In genomic region chr14:34590743-34591675, GRCm38 (mm10) we compare ENCODE assay signal across 12 mouse cellular contexts. TPM values are rescaled to one million over a fixed set of nuclear protein-coding genes. Genes with fewer than 3 reads are reported as not detected.
DNase-seq lines count a peak whose midpoint lies in the region; ATAC-seq lines count a peak whose summit lies in the region.
"Had no signal": no experiment of that assay in that cellular context is flagged by ENCODE, and none has a peak within 500 bp of the region (broad histone marks: within the 10 kb centered on the region; RNA-seq: fewer than 3 reads in every experiment).

No protein-coding gene starts in this region.

- H3K4me3 ChIP-seq in hindbrain, embryonic 11.5 days (ENCODE audit: low read depth, low read length) = no peak overlapping the region
- no peak overlapping the region for H3K4me3 ChIP-seq in forebrain, embryonic 10.5 days

- no peaks in the 10 kb centered on the region for H3K36me3 ChIP-seq in hindbrain, embryonic 11.5 days (ENCODE audit: control insufficient read depth, insufficient read depth, low read length)
- no peaks in the 10 kb centered on the region for H3K36me3 ChIP-seq in forebrain, embryonic 10.5 days (replicated peaks)

- H3K9ac ChIP-seq in hindbrain, embryonic 11.5 days (ENCODE audit: low read depth, low read length) = no peak overlapping the region

- no peaks in the 10 kb centered on the region for H3K4me1 ChIP-seq in hindbrain, embryonic 11.5 days (replicated peaks; ENCODE audit: control insufficient read depth, insufficient read depth, low read length)
- H3K4me1 ChIP-seq in forebrain, embryonic 10.5 days = peaks cover 12% of the 10 kb centered on the region

- no peak overlapping the region for H3K4me2 ChIP-seq in hindbrain, embryonic 11.5 days (replicated peaks; ENCODE audit: low read depth, low read length)

- no peak for DNase-seq in frontal cortex, postnatal 14 days (ENCODE audit: low spot score in 2 of 2)
- DNase-seq in lung, postnatal 10 days = peak; percentile 50
- no peak for DNase-seq in lung, postnatal 25 days (ENCODE audit: low spot score)
- DNase-seq in hindbrain, embryonic 11.5 days (ENCODE audit: low spot score) = no peak
- peak; percentile 74 for DNase-seq in skeletal muscle tissue, adult 2 months (ENCODE audit: low read depth, low spot score)
- DNase-seq in forebrain, embryonic 10.5 days (ENCODE audit: extremely low spot score, low spot score) = no peak
- DNase-seq in adrenal gland, adult 2 months = no peak

- no peak overlapping the region for H3K27ac ChIP-seq in hindbrain, embryonic 11.5 days (ENCODE audit: low read depth, low read length)
- no peak overlapping the region for H3K27ac ChIP-seq in forebrain, embryonic 10.5 days

- H3K9me3 ChIP-seq in hindbrain, embryonic 11.5 days (ENCODE audit: control insufficient read depth, low read length) = no peaks in the 10 kb centered on the region
- no peaks in the 10 kb centered on the region for H3K9me3 ChIP-seq in forebrain, embryonic 10.5 days

- 62% methylated on average over 24 of the region's 24 CpGs for whole genome bisulfite sequencing in hindbrain, embryonic 11.5 days
- WGBS in forebrain, embryonic 10.5 days = 67% methylated on average over 24 of the region's 24 CpGs

- no peaks in the 10 kb centered on the region for H3K27me3 ChIP-seq in hindbrain, embryonic 11.5 days (ENCODE audit: control insufficient read depth, insufficient read depth, low read length)
- no peaks in the 10 kb centered on the region for H3K27me3 ChIP-seq in forebrain, embryonic 10.5 days (ENCODE audit: poor library complexity, severe bottlenecking)

- ATAC-seq in frontal cortex, adult (ENCODE audit: low TSS enrichment) = peak; percentile 62
- 0 out of 2 replicates have a peak, but pooled peaks have one; percentile 21 for ATAC-seq in hindbrain, embryonic 11.5 days (ENCODE audit: low FRiP score)
- ATAC-seq: intestine, postnatal 0 days had no signal

RNA-seq across cellular contexts. Expression of gene Ldb3, which starts 2.5 kb away (rescaled TPM):
- 0.28 and 0.29 TPM in 2 replicates for polyA plus RNA-seq in hindbrain, embryonic 11.5 days (2014; fragmentation: Nextera tagmentation; extraction: Ambion mirVana)
- polyA plus RNA-seq in forebrain, embryonic 10.5 days (2016; fragmentation: Nextera tagmentation; extraction: Ambion mirVana) = 0.05 and 0.06 TPM in 2 replicates
- under 1 TPM; 0.58 to 0.76 TPM for total RNA-seq in adrenal gland, adult 2 months (2021)
- 0.79 and 1.4 TPM in 2 replicates for polyA plus RNA-seq in adrenal gland, adult 2 months (2012; rRNA removed)
- total RNA-seq: common myeloid progenitor, adult 5-6 weeks had no signal

RNA-seq across cellular contexts. Expression of gene Opn4, which starts 8.9 kb away (rescaled TPM):
- not detected in 2 replicates for polyA plus RNA-seq in hindbrain, embryonic 11.5 days (2014; fragmentation: Nextera tagmentation; extraction: Ambion mirVana)
- 0.47 and 1.0 TPM in 2 replicates for polyA plus RNA-seq in forebrain, embryonic 10.5 days (2016; fragmentation: Nextera tagmentation; extraction: Ambion mirVana)
- total RNA-seq in adrenal gland, adult 2 months (2021) = under 1 TPM in 1 of 2 experiments, not detected in 1; 0.26 TPM
- 0.26 TPM in 1 of 2 replicates, not detected in the other for polyA plus RNA-seq in adrenal gland, adult 2 months (2012; rRNA removed)
- total RNA-seq: common myeloid progenitor, adult 5-6 weeks; left cerebral cortex, adult 8-10 months had no signal
- polyA plus RNA-seq: C2C12 had no signal

Comparison
In these comparisons a context has a peak if more than half of its experiments do, and no peak if none do; other contexts are left out.
1. DNase-seq: peak in lung, postnatal 10 days (single experiment) and skeletal muscle tissue, adult 2 months (single experiment); none in frontal cortex, postnatal 14 days (0 of 2), lung, postnatal 25 days (single experiment), hindbrain, embryonic 11.5 days (single experiment), forebrain, embryonic 10.5 days (single experiment) and adrenal gland, adult 2 months (single experiment).